Mouse (Mus musculus) B cell, adult 62 days (primary cell): ENCODE results near the gene Anp32e. TPM values are rescaled to one million over a fixed set of nuclear protein-coding genes. Genes with fewer than 3 reads are reported as not detected.

Experiments used
- total RNA-seq: library from RNA; stranded (reverse); gene quantifications from 4 replicates; pipeline ENCODE4 v1.2.4, GENCODE M21; 2023

Gene Anp32e
- total RNA-seq, result 98.0 to 114 TPM (median 107 TPM) in 4 replicates

GRCm38 (mm10) chr3:95928658-95929503, at the start of gene Anp32e:
Gene Anp32e, plus strand, starts transcription at chr3:95929246.

GRCm38 (mm10) chr3:95881979-95882815, 46.8 kb upstream of the Anp32e start, which contains the start of gene Ciart:
Gene Ciart, minus strand, starts transcription at chr3:95882251.

GRCm38 (mm10) chr3:95891211-95892065, 37.6 kb upstream of the Anp32e start, which contains the start of gene BC028528:
Gene BC028528, minus strand, starts transcription at chr3:95892005.

GRCm38 (mm10) chr3:95893606-95894316, 35.3 kb upstream of the Anp32e start, which contains the start of gene Aph1a:
Gene Aph1a, plus strand, starts transcription at chr3:95893969.

GRCm38 (mm10) chr3:95904568-95904967, 24.5 kb upstream of the Anp32e start, which contains the start of gene Car14:
Gene Car14, minus strand, starts transcription at chr3:95904691.

GRCm38 (mm10) chr3:95995802-95996428, 66.9 kb downstream of the Anp32e start, which contains the start of gene Plekho1:
Gene Plekho1, minus strand, starts transcription at chr3:95996001.

Other genes starting within 250 kb of the Anp32e start
- gene Adamtsl4, start 241.3 kb upstream of the Anp32e start, total RNA-seq, result 12.4 to 19.6 TPM (median 13.0 TPM) in 4 replicates
- 5.4 to 8.5 TPM (median 7.0 TPM) in 4 replicates for gene Ecm1, start 189.7 kb upstream of the Anp32e start, total RNA-seq
- 72.4 to 79.5 TPM (median 74.5 TPM) in 4 replicates for gene Tars2, start 169.0 kb upstream of the Anp32e start, total RNA-seq
- 94.1 to 102 TPM (median 101 TPM) in 4 replicates for gene Rprd2, start 110.4 kb upstream of the Anp32e start, total RNA-seq
- 91.6 to 109 TPM (median 97.6 TPM) in 4 replicates for gene Prpf3, start 73.4 kb upstream of the Anp32e start, total RNA-seq
- 90.6 to 114 TPM (median 96.0 TPM) in 4 replicates for gene Mrps21, start 57.7 kb upstream of the Anp32e start, total RNA-seq
- gene Ciart, start 47.0 kb upstream of the Anp32e start, total RNA-seq, result 239 to 260 TPM (median 248 TPM) in 4 replicates
- gene BC028528, start 37.2 kb upstream of the Anp32e start, total RNA-seq, result 56.7 to 71.3 TPM (median 66.1 TPM) in 4 replicates
- gene Aph1a, start 35.3 kb upstream of the Anp32e start, total RNA-seq, result 54.4 to 67.2 TPM (median 56.9 TPM) in 4 replicates
- not detected in 4 replicates for gene Car14, start 24.6 kb upstream of the Anp32e start, total RNA-seq
- 189 to 205 TPM (median 195 TPM) in 4 replicates for gene Plekho1, start 66.8 kb downstream of the Anp32e start, total RNA-seq
- gene Vps45, start 129.2 kb downstream of the Anp32e start, total RNA-seq, result 11.6 to 26.4 TPM (median 18.2 TPM) in 4 replicates
- gene Otud7b, start 175.3 kb downstream of the Anp32e start, total RNA-seq, result 47.2 to 62.4 TPM (median 53.9 TPM) in 4 replicates
- gene Mtmr11, start 232.8 kb downstream of the Anp32e start, total RNA-seq, result 1.3 to 3.2 TPM (median 2.4 TPM) in 4 replicates
- gene Sf3b4, start 243.1 kb downstream of the Anp32e start, total RNA-seq, result 85.7 to 87.5 TPM (median 86.2 TPM) in 4 replicates